Mouse (Mus musculus) stomach, postnatal 0 days (tissue): ENCODE data around the gene Gm21974.

ENCODE experiments used
- CTCF ChIP-seq: IDR thresholded peaks from 2 replicates; pipeline ENCODE4 v1.5.1; 2016; ENCODE audit warnings: antibody characterized with exemption, low read depth, mild to moderate bottlenecking, moderate library complexity
- EP300 ChIP-seq: optimal IDR thresholded peaks from 2 replicates; pipeline ENCODE3; 2016; ENCODE audit warnings: antibody characterized with exemption

- TF ChIP-seq CTCF (no peak), EP300 (no peak)
Observed at GRCm38 (mm10) chr7:127849973-127850875, 45.0 kb downstream of the Gm21974 start.
